Mouse (Mus musculus) kidney, postnatal 0 days (tissue): ENCODE data around the gene Znrd1as. TPM values are rescaled to one million over a fixed set of nuclear protein-coding genes. Genes with fewer than 3 reads are reported as not detected.
A peak's percentile ranks its signal among the peaks of the same experiment; 100 is the strongest.

ENCODE experiments used
- ATAC-seq: fragments of 200-750 bp; cut with Nextera tagmentation; replicated peaks from 2 replicates; pipeline ENCODE4 v1.8.0; 2017; ENCODE audit warnings: low read depth, moderate number of reproducible peaks, moderate TSS enrichment, moderate library complexity; ENCODE audit not compliant: low FRiP score
- DNase-seq: peaks from one replicate; pipeline ENCODE4 v3.0.0-alpha.2; 2016; ENCODE audit warnings: low spot score
- H3K27ac ChIP-seq: fragments of 300-500 bp; sonication (generic); 2 replicates; pipeline ENCODE4 v1.5.1; 2014; ENCODE audit warnings: mild to moderate bottlenecking
- H3K27me3 ChIP-seq: fragments of 300-500 bp; sonication (generic); 2 replicates; pipeline ENCODE4 v1.6.1; 2014; ENCODE audit warnings: low read length, mixed read lengths; ENCODE audit not compliant: insufficient read depth
- H3K36me3 ChIP-seq: fragments of 300-500 bp; sonication (generic); 2 replicates; pipeline ENCODE4 v1.6.1; 2014; ENCODE audit warnings: low read length, mixed read lengths; ENCODE audit not compliant: insufficient read depth
- H3K4me1 ChIP-seq: fragments of 300-500 bp; sonication (generic); replicated peaks from 2 replicates; pipeline ENCODE4 v1.6.1; 2014; ENCODE audit warnings: antibody characterized with exemption, low read length, mixed read lengths; ENCODE audit not compliant: insufficient read depth
- H3K4me2 ChIP-seq: fragments of 300-500 bp; sonication (generic); 2 replicates; pipeline ENCODE4 v1.6.1; 2014; ENCODE audit warnings: mild to moderate bottlenecking, low read length, moderate library complexity, mixed read lengths
- H3K4me3 ChIP-seq: fragments of 300-500 bp; sonication (generic); replicated peaks from 2 replicates; pipeline ENCODE4 v1.5.1; 2014; ENCODE audit warnings: low read depth, low read length
- H3K9ac ChIP-seq: fragments of 300-500 bp; sonication (generic); 2 replicates; pipeline ENCODE4 v1.6.1; 2014; ENCODE audit warnings: low read depth, low read length
- H3K9me3 ChIP-seq: fragments of 300-500 bp; sonication (generic); replicated peaks from 2 replicates; pipeline ENCODE4 v1.6.1; 2016; ENCODE audit warnings: low read length, inconsistent platforms, mixed read lengths
- CTCF ChIP-seq: IDR thresholded peaks from 2 replicates; pipeline ENCODE4 v1.5.1; 2016; ENCODE audit warnings: antibody characterized with exemption, low read depth, mild to moderate bottlenecking, moderate library complexity
- WGBS: fragments of 180-500 bp; shearing (Covaris S2); extraction: QIAGEN DNeasy Blood & Tissue Kit; methylation state at CpG from one replicate; pipeline ENCODE4 v1.1.7; 2014; 5-methylcytosine and 5-hydroxymethylcytosine counted together
- polyA plus RNA-seq: library from polyadenylated mRNA; unstranded; fragments of >200 nt; fragmentation: Nextera tagmentation; extraction: Ambion mirVana; gene quantifications from 2 replicates; pipeline ENCODE4 v1.2.1, GENCODE M21; 2015

Znrd1as gene
- 6.0 and 7.2 TPM in 2 replicates for polyA plus RNA-seq

DNA sequence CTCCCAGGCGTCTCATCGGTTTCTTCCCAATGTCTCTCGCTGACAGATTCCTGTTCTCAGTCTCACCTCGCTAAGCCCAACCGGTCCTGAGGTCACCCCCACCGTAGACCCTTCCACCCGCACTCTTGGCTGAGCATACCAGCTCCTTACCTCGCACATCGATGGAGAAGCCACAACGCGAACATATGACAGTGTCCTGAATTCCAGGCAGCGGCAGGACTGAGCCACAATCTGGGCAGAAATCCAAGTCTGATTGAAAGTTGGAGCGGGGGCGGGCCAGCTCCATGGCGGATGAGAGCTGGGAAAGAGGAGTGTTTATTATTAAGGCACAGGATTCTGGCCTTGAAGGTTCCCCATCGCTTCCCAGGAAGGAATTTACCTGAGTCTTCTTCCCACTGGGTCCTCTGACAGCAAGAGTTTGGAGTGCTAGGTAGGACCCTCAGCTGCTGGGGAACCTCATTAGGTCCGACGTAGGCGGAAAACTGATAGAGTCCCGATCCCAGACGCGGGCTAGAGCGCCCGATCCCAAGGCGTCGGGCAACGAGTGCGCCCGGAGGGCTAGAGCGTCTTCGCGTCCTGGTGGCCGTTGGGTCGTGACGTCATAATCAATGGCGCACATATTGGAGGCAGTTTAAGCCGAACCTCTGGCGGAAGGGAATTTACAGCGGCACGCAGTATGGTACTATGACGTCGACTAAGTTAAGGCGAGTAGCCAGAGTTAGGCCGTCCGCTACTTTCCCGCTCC is at the start of gene Znrd1as, which contains the start of gene Znrd1:
Gene Znrd1as, plus strand, starts transcription at position 594 of the 745 bp plus-strand sequence.
Gene Znrd1, minus strand, starts transcription at position 561 of the 745 bp plus-strand sequence.
- WGBS: under 1% methylated on average over 46 of the region's 46 CpGs
- H3K36me3 ChIP-seq: 0 out of 2 replicates have a peak, but pooled peaks cover 2% of the 10 kb centered on the region
- peaks cover 4% of the 10 kb centered on the region; the same call in 1 of the 2 replicates for H3K4me1 ChIP-seq
- peak; percentile 99 for ATAC-seq
- no peaks in the 10 kb centered on the region for H3K27me3 ChIP-seq
- H3K27ac ChIP-seq: peak within 1 kb of the TSS; percentile 81
- no peak; the same call in 1 of the 2 replicates for TF ChIP-seq CTCF
- H3K9ac ChIP-seq: peak within 1 kb of the TSS; percentile 67
- H3K4me2 ChIP-seq: peak within 1 kb of the TSS; percentile 81
- peak; percentile 98 for DNase-seq
- peak within 1 kb of the TSS; percentile 53 for H3K4me3 ChIP-seq
- H3K9me3 ChIP-seq: no peaks in the 10 kb centered on the region

DNA sequence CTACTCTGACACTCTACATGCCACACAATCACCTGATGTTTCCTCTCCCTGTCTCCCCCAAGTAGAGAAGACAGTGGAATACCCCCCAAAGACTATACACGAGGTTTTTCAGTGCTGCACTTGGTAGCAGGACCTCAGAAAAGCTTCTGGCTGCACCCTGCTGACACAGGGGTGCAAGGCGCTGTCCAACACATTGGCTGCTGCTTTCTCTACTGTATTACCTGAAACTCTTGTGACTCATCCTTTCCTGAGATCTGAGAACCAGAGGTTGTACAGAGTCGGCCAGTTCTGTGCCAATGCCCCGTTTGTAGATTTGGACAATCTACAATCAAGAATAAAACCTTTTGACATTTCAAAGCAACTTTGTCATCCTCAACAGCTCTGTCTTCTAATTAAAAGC is 48.6 kb upstream of the Znrd1as start:
- Histone ChIP-seq H3K4me2 (no peak overlapping the region), H3K9ac (no peak overlapping the region), H3K9me3 (no peaks in the 10 kb centered on the region), H3K27me3 (no peaks in the 10 kb centered on the region), H3K4me3 (no peak overlapping the region), H3K4me1 (no peaks in the 10 kb centered on the region), H3K36me3 (no peaks in the 10 kb centered on the region), H3K27ac (no peak overlapping the region)
- WGBS: 52% methylated on average over 4 of the region's 4 CpGs
- no peak for TF ChIP-seq CTCF
- DNase-seq (no peak), ATAC-seq (no peak)

DNA sequence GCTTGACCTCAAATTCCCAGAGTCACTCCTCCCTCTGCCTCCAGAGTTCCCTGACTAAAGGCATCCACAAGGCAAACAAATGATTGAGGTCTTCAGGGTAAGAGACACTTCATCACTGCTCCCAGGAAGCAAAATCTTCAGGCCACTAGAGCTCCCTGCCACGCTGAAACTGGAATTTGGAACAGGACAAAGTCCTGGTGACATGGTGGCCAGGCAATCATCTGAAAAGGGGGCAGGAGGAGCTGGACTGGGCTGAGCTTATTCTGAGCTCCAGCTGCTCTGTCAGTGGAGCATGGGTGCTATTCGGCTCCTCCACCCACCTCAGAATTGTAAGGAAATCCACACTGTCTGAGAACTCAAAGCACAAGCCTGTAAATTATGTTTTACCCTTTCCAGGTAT is 46.4 kb upstream of the Znrd1as start:
- 60% methylated on average over 2 of the region's 2 CpGs for WGBS
- H3K4me2 ChIP-seq: no peak overlapping the region
- no peaks in the 10 kb centered on the region for H3K27me3 ChIP-seq
- H3K9me3 ChIP-seq: no peaks in the 10 kb centered on the region
- DNase-seq (no peak), ATAC-seq (no peak)
- no peaks in the 10 kb centered on the region for H3K4me1 ChIP-seq
- no peak overlapping the region for H3K27ac ChIP-seq
- no peaks in the 10 kb centered on the region for H3K36me3 ChIP-seq
- TF ChIP-seq CTCF: no peak
- H3K9ac ChIP-seq: no peak overlapping the region
- H3K4me3 ChIP-seq: no peak overlapping the region

DNA sequence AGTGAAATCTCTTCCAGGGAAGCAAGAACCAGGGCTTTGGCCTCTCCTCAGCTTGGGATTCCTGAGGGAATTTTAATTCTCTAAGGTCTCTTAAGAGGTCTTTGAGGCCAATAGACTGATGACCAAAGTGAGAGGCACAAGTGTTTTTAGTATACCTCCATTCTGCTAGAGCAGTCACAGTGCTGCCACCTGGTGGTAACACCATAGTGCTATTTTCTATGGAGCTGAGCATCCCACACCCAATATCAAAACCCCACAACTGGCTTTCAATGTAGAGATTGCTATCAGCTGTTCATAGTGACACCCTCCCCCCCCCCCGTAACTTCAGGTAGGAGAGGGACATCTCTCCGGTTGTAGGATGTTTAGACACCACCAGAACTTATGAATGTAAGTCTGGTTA is 44.3 kb upstream of the Znrd1as start:
- DNase-seq (peak; percentile 82), ATAC-seq (no peak)
- Histone ChIP-seq H3K4me2 (no peak overlapping the region), H3K36me3 (no peaks in the 10 kb centered on the region), H3K9me3 (no peaks in the 10 kb centered on the region), H3K27ac (no peak overlapping the region), H3K9ac (no peak overlapping the region), H3K27me3 (no peaks in the 10 kb centered on the region), H3K4me3 (no peak overlapping the region), H3K4me1 (no peaks in the 10 kb centered on the region)
- TF ChIP-seq CTCF: peak; percentile 80
- 22% methylated on average over 2 of the region's 2 CpGs for WGBS

DNA sequence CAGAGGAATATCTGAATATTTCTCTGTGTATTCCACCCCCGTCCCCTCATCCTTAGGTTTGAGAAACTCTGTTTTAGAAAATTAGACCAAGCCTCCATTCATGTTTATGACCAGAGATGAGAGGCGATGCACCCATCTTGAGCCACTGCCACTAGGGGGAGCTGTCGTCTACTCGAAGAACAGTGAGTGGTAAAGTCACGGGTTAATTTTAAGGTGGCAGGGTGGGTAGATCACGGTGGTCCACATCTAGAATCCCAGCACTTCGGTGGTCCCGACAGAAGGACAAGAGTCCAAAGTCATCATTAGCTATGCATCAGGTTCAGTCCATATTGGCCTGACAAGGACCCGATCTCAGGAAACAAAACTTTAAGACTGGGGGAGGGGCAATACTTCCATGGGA is 43.3 kb upstream of the Znrd1as start:
- WGBS: 12% methylated on average over 9 of the region's 9 CpGs
- peak; percentile 64 for DNase-seq
- TF ChIP-seq CTCF: peak; percentile 86
- no peak overlapping the region for H3K9ac ChIP-seq
- no peaks in the 10 kb centered on the region for H3K9me3 ChIP-seq
- H3K36me3 ChIP-seq: no peaks in the 10 kb centered on the region
- no peaks in the 10 kb centered on the region for H3K27me3 ChIP-seq
- ATAC-seq: no peak
- no peak overlapping the region for H3K4me3 ChIP-seq
- H3K4me1 ChIP-seq: no peaks in the 10 kb centered on the region
- H3K4me2 ChIP-seq: no peak overlapping the region
- no peak overlapping the region for H3K27ac ChIP-seq

DNA sequence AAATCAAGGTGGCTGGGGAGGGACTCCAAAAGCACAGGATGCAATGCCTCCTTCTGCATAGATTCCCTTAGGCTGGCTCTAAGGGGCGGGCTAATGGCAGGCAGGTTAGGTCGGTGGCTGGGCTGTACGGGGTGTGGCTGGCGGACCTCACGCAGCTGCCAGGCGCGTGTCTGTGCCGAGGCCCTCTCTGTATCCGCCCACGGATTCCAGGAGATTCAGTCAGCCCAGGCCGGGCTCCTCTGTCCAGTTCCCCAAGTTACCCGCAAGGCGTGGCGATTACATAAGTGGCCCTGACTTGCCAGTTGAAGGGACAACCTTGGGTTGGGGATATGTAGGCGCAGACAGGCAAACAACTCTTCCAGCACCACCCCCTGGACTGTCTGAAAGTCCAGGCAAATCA is 38.2 kb upstream of the Znrd1as start:
- ATAC-seq (0 out of 2 replicates have a peak, but pooled peaks have one; percentile 29), DNase-seq (no peak)
- no peak overlapping the region for H3K9ac ChIP-seq

More for the DNA sequence above, 38.2 kb upstream of the Znrd1as start:
- Histone ChIP-seq H3K27ac (no peak overlapping the region), H3K4me3 (no peak overlapping the region), H3K9me3 (no peaks in the 10 kb centered on the region), H3K4me2 (no peak overlapping the region), H3K27me3 (no peaks in the 10 kb centered on the region), H3K4me1 (no peaks in the 10 kb centered on the region), H3K36me3 (no peaks in the 10 kb centered on the region)
- WGBS: 26% methylated on average over 15 of the region's 15 CpGs
- no peak for TF ChIP-seq CTCF
